Mouse (Mus musculus): ENCODE data around the gene Eml2.
"Not testable (repeated sequence)": the region's sequence is repeated elsewhere in the genome, so short reads cannot be mapped to it uniquely, and the experiment has no call there.

Gene Eml2

DNA sequence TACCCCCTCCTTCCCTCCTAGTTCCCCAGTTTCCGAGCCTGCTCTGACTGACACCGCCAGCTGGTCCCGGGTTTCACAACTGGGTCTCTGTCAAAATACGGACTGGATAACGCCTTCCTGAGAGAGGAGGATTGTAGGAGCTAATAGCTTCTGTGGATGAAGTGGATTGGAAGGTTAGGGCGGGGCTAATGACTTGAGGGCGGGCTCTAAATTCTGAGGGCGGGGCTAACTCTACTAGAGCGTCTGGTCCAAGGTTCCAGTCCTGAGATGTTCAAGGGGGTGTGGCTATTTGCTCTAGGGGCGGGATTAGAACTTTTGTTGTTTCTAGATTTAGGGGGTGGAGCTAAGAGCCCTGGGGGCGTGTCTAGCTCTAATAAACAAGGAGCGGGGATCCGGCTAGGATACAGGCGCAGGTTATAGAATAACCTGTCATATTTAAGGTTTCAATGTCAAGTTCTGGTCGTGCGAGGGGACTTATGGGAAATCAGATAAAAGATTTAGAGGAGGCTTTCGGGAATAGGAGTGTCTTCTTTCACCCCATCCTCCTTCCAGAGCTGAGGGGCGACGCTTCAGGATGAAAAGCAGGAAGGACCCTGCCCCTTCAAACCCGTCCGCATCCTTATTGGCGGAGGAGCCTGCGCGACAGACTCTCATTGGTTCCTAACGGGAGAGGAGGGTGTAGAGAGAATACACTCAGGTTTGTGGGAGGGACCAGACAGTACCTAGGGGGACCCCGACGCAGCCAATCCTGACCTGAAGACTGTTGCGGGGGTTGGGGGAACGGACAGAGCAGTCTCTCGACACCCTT lies at the start of gene Eml2:
Gene Eml2 (plus strand): TSS at position 714 of the 808 bp plus-strand sequence.
- DNase-seq (ENCODE audit: low spot score in 2 of 2) = no peak

- no peak for DNase-seq (ENCODE audit: low spot score in 2 of 2)
Measured at GRCm38 (mm10) chr7:19127744-19128143, 48.5 kb upstream of the Eml2 start.

GRCm38 (mm10) chr7:19129396-19129795 lies 46.8 kb upstream of the Eml2 start:
- no peak for DNase-seq (ENCODE audit: low spot score in 2 of 2)

- no peak for DNase-seq (ENCODE audit: low spot score in 2 of 2)
Measured at GRCm38 (mm10) chr7:19130657-19131056, 45.6 kb upstream of the Eml2 start.

DNA sequence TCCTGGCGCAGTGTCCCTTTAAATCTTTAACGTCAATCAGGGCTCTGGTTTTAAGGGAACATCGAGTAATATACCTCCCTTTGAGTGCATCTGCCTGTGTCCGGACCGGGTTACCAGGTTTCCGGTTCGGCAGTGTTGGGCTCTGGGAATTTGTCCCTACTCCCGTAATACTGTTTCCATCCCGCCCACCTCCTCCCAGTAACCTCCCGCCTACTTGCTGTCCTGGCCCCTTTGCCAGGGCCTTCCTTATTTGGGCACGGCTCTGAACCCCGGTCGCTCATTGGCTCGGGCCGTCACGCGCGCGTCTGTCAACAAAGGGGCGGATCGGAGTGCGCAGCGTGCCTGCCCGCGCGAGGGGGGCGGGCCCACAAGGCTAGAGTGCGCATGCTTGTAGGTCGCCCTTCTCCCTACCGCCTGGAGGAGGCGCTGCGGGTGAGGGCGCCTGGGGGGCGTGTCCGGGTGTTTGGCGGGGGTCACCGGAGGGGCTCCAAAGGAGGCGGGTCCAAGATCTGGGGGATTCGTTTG lies 44.8 kb upstream of the Eml2 start:
- peak; percentile 90 to 95 for DNase-seq (ENCODE audit: low spot score in 2 of 2)

DNA sequence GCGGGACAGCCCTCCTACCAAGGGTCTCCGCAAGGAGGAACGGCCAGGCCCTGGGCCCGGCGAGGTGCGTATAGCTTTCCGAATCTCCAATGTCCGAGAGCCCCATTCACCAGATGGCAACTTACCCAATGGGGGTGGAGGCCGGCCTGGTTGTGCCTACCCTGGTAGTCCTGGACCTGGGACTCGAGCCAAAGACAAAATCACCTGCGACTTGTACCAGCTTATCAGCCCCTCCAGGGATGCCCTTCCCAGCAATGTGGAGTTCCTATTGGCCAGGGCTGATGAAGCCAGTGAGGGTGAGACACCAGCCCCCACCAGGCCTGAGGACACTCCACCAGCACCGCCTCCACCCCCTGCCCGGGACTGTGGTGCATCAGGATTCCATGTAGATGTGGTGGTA lies 40.1 kb upstream of the Eml2 start:
- DNase-seq (ENCODE audit: low spot score in 2 of 2) = no peak

GRCm38 (mm10) chr7:19136673-19137334 lies 39.4 kb upstream of the Eml2 start:
- no peak for DNase-seq (ENCODE audit: low spot score in 2 of 2)

- peak; percentile 57 to 78 for DNase-seq (ENCODE audit: low spot score in 2 of 2)
Measured at GRCm38 (mm10) chr7:19137380-19137779, 38.8 kb upstream of the Eml2 start.

DNA sequence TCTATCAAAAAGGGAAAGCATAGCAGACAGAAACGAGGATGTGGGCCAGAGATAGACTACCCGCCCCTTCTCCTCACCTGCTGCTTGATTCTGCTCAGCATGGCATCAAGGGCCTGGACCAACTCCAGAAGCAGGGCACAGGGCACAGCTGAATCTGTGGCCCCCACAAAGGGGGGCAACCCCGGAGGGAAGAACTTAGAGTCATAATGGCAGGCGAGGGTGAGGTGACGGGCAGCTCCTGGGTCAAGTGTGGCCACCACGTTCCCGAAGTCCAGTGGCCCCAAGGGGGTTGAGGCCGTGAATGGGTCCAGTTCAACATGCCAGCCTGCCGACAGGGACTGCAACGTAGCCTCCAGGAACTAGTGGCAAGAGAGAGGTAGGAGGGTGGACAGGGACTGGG lies 29.4 kb upstream of the Eml2 start:
- DNase-seq (ENCODE audit: low spot score in 2 of 2) = no peak

GRCm38 (mm10) chr7:19147497-19148045 lies 28.6 kb upstream of the Eml2 start:
- DNase-seq (ENCODE audit: low spot score in 2 of 2) = no peak

GRCm38 (mm10) chr7:19148180-19148874 lies 27.9 kb upstream of the Eml2 start:
- DNase-seq (ENCODE audit: low spot score in 2 of 2) = no peak

- DNase-seq (ENCODE audit: low spot score in 2 of 2) = peak; percentile 97
Measured at GRCm38 (mm10) chr7:19148875-19149541, 27.2 kb upstream of the Eml2 start, which contains the start of gene Qpctl. Qpctl (minus strand) TSS chr7:19149291.

- DNase-seq (ENCODE audit: low spot score in 2 of 2) = peak; percentile 96 to 99
Measured at GRCm38 (mm10) chr7:19149626-19150025, 26.6 kb upstream of the Eml2 start, which contains the start of gene Snrpd2. Snrpd2 (plus strand) TSS chr7:19149722.

DNA sequence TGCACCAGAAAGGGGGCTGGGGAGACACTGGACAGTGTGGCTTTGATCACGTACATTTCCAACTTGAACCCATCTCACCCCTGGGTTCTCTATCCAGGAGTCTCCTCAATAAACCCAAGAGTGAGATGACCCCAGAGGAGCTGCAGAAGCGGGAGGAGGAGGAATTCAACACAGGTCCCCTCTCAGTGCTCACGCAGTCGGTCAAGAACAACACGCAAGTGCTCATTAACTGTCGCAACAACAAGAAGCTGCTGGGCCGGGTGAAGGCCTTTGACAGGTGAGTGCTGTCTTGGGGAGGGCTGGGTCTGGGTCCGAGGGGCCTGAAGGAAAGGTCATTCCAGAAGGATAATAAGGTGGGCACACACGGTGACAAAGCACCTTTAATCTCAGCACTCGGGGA lies 25.1 kb upstream of the Eml2 start:
- not testable (repeated sequence) for DNase-seq (ENCODE audit: low spot score in 2 of 2)

GRCm38 (mm10) chr7:19154796-19155195 lies 21.4 kb upstream of the Eml2 start:
- no peak for DNase-seq (ENCODE audit: low spot score in 2 of 2)

DNA sequence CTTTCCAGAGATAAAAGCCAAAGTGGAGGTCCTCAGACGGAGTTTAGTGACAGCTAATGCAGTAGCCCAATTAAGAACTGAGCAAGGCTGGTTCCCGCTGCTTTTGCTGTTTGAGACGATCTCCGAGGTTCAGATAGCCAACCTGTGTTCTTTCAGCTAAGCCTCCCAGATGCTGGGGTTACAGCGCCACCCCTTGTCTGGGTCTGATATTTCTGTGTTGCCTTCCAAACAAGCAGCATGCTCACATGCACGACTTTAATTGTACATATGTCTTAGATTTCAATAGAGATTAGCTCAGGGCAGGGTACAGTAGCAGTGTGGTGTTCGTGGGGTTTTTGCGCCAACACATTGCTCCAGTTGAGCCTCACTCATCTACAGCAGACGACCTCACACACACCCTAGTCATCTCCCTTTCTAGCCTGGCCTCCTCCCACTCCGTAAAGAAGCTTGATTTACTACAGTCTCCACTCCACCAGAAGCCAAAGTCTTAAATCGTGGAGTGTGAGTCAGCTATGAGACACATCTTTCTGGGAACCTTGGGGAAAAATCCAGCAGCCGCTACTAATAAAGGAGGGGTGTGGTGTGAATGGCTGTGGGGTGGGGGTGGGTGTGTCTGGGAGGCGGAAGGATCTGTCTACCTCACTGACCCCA lies 20.3 kb upstream of the Eml2 start:
- no peak for DNase-seq (ENCODE audit: low spot score in 2 of 2)

DNA sequence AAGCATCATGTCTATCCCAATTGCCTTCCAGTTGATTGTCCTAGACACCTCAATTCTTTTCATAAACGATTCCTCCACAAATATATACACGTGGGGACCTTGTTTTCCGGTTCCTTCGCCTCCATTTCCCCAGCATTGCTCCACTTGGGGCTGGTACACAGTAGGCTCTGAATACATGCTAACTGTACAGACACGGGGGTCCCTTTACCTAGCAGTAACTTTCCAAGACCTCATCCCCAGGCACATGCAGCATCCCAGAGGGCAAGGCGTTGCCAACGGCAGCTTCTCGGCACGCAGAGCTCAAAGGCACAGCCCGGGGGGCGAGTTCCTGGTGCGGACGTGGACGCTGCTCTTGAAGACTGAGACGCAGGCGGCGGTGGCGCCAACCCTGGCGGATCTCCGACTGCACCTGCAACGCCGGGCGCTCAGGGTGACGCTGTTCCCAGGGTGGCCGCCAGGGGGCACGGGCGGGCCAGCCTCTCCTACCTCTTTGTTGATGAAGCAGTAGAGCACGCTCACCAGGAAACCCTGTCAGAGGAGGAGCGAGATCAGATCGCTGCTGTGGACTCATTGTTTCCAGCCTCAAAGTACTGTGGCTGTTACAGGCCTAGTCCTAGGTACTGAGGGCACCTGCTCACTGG lies 18.9 kb upstream of the Eml2 start:
- DNase-seq (ENCODE audit: low spot score in 2 of 2) = peak; percentile 92 to 98

DNA sequence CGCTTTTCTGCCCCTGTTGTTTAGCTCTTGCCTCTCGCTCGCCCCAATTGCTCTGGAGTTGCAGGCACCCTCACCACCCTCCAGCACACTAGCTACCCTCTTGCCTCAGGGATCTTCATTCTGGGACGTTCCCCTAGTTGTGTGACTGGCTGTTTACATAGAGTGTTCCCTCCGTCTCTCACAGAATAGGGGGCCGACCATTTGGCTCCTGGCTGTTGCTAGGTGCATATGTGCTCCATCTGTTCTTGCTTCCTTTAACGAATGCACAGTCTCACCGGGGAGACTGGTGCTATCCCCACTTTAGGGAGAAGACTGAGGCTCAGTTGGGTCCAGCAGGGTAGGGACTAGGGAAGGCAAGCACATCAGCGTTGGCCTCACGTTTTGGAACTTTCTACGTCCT lies 17.6 kb upstream of the Eml2 start:
- no peak for DNase-seq (ENCODE audit: low spot score in 2 of 2)

DNA sequence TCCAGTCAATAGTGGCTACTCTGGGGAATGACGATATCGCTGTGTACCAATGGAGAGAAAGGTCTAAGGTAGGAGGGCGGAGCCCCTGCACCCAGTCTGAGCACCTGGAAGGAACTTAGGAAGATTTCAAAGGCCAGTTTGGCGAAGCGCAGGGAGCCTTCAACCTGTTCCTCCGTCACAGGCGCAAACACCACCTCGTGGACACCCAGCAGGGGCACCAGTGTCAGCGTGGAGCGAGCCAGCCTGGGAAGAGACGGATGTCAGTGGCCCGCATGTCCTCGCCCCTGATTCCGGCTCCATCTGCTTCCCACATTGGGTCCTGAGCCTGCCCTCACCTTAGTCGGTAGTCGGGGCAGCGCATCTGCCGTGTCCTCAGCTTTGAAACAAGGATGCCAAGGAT lies 16.8 kb upstream of the Eml2 start:
- no peak for DNase-seq (ENCODE audit: low spot score in 2 of 2)

DNA sequence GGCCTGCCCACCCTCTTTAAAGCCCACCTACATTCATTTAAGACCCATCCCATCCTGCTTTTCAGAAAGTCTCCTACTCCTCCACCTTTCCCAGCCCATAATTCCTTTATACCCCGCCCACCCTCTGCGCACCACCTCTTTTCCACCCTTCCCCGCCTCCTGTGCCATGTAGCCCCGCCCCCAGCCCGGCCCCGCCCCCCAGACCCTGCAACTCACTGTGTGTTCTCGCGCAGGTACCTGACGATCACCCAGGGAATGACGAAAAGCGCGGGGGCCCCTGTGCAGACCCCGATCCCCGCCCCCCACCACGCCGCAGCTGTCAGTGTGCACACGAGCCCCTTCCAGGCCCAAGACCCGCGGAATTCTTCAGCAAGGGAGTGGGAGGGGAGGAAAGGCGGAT lies 16.1 kb upstream of the Eml2 start:
- no peak for DNase-seq (ENCODE audit: low spot score in 2 of 2)
